Mouse (Mus musculus) small intestine, adult 2 months (tissue): Measurements from ENCODE around the gene Hmbs.

Experiments
- CTCF ChIP-seq: fragments of 200-500 bp; IDR thresholded peaks from 2 replicates; pipeline ENCODE4 v1.5.1; 2012; ENCODE audit warnings: low read depth, mild to moderate bottlenecking, control low read depth, inconsistent platforms, low read length, moderate library complexity, mixed read lengths; ENCODE audit not compliant: insufficient replicate concordance, insufficient read length; ENCODE audit errors: extremely low read depth
- POLR2A ChIP-seq: fragments of 200-500 bp; IDR thresholded peaks from 2 replicates; pipeline ENCODE4 v1.6.1; 2012; ENCODE audit warnings: low read depth, mild to moderate bottlenecking, control low read depth, inconsistent platforms, low read length, moderate library complexity

DNA sequence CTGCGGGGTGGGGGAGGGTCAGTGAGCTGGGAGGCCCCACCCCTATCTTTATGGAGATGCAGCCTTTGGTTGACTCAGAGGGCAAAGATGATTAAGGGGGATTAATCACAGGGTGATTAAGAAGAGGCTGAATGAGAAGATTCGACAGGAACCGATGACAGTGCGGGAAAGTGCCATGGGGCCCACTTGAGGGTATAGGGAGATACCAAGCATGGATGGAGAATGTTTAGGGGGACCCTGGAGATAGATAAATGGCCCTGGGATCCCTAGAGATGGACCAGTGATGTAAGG lies 29.8 kb downstream of the Hmbs start:
- TF ChIP-seq CTCF: no peak
- TF ChIP-seq POLR2A: no peak
